Mouse (Mus musculus): Measurements from ENCODE around the gene Pcdh9.

Pcdh9 gene

DNA sequence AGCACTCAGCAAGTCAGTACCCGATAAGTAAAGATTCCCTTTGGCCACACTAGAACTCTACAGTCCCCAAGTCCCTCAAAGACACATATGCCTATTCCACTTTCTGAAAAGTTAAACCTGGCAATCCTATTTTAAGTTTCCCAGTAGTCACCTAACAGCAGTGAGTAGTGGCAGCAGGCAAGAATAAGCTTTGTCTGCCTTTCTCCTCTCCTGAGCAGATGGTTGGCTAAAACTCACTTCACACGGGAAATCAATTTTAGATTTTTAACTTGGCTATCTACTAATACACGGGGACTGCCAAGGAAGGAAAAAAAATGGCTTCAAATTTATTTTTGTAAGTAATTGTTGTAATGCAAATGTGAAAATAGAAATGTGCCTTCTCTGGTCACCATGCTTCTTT lies 763.5 kb downstream of the Pcdh9 start:
- DNase-seq: no peak

DNA sequence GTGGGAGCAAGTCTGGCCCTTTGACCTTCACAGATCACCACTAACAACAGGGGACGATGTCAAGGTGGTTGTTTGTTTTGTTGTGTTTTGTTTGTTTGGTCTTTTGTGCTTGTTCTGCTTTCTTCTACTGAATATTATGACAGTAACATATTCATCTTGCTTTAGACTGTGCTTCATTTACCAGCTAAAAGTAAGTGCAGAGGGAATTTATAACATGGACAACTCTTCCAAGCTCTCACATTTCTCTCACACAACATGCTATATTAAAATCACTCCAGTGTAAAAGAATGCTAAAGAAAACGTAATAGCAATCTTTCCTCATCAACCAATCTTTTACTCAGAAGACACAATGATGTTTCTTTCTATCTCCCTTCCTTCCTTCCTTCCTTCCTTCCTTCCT lies 787.7 kb downstream of the Pcdh9 start:
- DNase-seq: no peak

- DNase-seq: no peak
These were observed 795.4 kb downstream of the Pcdh9 start for GRCm38 (mm10) chr14:93095081-93095480.

DNA sequence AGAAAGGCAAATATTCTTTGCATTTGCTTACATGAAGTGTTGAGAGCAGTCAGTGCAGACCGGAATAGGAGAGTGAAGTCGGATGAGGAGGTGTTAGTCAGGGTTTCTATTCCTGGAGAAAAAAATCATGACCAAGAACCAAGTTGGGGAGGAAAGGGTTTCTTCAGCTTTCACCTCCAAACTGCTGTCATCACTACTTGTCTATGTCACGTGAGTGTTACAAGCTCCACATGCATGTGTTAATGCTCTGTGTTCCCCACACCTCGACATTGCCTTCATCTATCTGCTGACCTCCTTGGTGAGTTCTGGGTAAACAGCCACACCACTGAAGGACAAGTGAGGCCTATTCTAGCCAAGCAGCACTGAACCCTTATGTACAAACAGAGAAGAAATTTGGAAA lies 797.7 kb downstream of the Pcdh9 start:
- DNase-seq: no peak

- no peak for DNase-seq
These were observed 804.8 kb downstream of the Pcdh9 start for GRCm38 (mm10) chr14:93085646-93086045.

DNA sequence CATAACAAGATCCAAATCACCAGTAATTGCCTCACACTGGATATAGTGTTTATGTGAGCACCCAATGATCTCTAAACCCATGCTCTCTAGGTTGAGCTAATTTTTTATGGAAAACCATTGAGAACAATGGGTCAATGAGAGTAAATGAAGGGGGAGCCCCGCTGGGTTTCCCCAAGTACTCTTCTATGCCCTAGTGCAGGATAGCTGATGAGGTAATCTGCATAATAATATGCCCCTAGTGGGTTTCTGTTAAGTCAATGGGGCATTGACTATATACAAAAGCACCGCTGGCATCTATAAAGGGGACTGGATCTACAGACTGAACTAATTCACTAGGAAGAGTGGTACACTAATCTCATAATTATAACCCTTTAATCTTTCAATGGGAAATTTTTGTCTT lies 807.3 kb downstream of the Pcdh9 start:
- DNase-seq: no peak

DNA sequence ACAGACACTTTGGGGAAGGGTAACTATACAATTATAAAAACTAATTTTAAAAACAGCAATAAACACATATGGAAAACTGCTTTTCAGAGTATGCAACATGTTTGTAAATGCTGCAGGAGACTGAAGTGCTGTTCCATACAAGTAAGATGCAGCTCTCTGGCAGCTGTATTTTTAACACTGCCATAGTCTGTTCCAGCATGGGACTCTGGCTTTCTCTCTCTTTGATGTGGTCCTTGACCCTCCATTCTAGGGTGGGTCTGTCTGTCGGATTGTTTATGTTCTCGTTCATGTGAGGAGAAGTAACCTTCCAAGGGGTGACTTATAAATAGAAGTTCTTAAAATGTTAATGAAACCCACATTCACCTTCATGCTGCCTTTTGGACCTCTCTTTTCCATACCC lies 809.6 kb downstream of the Pcdh9 start:
- no peak for DNase-seq

DNA sequence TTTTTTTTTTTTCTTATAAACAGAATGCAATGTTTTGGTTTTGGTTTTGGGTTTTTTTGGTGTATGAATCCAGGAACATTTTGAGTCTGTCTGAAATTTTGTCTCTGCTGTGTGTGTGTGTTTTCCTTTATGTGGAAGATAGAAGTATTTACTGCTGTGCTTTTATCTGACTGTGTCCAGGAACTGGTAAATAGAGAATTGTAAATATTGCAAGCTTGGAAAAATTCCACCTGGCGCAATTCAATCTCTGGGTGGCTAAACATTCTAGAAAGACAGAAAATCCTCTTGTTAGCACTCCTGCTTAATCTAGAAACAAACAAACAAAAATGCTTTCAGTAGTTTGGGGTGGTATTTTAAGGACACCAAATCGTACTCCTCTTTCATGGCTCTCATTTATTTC lies 814.7 kb downstream of the Pcdh9 start:
- DNase-seq: no peak

DNA sequence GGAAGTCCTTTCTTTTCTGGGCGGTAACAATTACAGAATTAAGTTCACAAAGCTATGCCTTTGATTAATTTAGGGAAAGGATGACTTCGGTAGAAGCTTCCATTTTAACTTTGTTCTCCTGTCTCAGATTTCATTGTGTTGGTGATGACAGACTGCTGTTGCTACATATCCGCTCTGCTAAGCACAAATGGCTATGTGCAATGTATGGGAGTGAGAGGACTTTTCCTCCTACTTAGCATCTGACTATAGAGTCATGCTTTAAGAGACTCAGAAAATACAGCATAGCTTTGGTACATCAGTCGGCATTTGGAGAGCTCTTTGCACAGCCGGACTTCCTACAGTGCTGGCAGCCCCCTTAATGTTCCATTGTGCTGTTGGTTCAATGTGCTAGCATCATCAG lies 818.1 kb downstream of the Pcdh9 start:
- no peak for DNase-seq

- no peak for DNase-seq
These were observed 820.3 kb downstream of the Pcdh9 start for GRCm38 (mm10) chr14:93070140-93070539.

- DNase-seq: no peak
These were observed 822.8 kb downstream of the Pcdh9 start for GRCm38 (mm10) chr14:93067411-93068336.

DNA sequence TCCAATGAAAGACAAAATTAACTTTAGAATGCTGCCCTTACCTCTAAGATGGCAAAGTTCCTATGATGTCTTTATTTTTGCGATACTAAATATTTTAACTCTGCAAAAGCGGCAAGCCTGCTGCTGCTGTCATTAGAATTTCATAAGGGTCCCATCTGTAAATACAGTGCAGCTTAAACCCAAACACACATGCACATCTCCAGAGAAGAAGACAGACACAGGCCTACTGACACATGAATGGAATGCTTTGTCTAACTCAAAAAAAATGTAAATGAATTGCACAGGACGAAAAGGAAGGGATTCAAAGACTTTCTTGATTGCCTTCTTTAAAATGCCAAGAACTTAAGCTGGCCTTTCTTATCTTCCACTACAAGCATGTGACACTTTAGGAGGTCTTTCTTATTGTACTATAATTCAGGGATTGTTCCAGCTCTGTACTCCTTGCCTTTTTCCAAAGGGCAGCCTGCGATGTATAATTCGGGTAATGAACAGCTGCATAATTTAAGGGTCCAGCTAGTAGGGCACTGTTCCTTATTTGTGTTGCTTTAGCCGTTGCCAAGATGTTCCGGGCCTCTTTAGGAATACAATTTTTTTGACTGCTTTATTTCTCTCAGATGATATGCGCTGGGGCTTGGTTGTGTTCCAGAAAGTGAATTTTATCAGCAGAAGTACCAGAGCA lies 823.6 kb downstream of the Pcdh9 start:
- DNase-seq: no peak

GRCm38 (mm10) chr14:93061824-93062620 lies 828.5 kb downstream of the Pcdh9 start:
- no peak for DNase-seq

GRCm38 (mm10) chr14:93058799-93059198 lies 831.7 kb downstream of the Pcdh9 start:
- DNase-seq: no peak

GRCm38 (mm10) chr14:93055997-93056396 lies 834.5 kb downstream of the Pcdh9 start:
- DNase-seq: no peak

DNA sequence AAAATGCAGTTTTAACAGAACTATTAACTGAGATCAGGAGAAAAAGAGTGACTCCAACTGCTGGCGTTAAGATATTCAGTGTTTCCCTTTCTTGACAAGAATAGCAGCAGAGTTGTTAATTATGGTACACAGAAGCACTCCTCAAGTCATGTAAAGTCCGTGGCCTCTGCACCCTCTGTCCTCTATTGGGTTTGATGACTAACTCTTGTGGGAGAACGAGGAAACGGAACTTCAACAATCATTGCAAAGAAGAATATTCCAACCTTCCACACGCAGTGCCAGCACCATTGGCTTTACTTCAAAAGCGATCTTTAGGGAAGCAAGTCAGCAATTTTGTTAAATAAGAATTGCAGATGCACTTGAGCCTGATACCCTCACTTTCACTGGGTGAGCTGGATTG lies 849.9 kb downstream of the Pcdh9 start:
- no peak for DNase-seq

DNA sequence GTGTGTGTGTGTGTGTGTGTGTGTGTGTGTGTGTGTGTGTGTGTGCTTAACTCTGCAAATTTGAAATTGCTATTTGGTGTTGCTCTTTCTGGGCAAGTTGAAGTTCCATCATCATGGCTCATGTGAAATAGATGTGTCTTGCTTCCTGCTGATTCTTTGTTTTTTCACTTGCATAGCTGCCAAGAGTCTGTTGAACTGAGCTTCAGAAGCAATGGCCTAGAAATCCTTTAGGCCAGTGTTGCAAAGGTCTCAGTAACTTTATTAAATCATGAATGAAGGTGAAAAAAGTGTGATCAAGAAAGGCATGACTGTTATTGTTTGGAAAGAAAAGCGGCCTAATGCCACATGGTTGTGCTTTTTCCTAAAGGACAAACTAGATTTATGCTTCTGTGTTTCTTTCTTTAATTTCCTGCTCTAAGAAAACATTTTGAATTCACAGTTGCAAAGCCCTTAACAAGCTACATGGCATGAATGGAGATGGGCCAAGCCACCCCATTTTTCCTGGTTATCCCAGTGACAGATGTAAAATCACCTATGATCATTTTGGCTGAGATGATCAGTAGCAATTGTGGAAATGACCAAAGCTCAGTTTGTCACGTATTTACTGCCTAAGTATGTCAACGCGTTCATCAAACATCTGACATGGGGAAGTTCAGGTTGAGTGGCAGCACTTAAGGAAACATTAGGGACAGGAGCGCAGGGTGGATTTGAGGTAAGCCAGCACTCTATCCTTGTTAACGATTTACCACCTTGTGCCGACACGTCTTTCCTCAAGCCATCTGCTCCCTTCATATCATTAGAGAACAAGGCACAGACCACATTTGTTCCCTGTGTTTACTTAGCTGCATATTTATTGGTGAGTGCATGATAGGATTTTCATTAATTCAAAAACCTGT lies 850.9 kb downstream of the Pcdh9 start:
- no peak for DNase-seq

DNA sequence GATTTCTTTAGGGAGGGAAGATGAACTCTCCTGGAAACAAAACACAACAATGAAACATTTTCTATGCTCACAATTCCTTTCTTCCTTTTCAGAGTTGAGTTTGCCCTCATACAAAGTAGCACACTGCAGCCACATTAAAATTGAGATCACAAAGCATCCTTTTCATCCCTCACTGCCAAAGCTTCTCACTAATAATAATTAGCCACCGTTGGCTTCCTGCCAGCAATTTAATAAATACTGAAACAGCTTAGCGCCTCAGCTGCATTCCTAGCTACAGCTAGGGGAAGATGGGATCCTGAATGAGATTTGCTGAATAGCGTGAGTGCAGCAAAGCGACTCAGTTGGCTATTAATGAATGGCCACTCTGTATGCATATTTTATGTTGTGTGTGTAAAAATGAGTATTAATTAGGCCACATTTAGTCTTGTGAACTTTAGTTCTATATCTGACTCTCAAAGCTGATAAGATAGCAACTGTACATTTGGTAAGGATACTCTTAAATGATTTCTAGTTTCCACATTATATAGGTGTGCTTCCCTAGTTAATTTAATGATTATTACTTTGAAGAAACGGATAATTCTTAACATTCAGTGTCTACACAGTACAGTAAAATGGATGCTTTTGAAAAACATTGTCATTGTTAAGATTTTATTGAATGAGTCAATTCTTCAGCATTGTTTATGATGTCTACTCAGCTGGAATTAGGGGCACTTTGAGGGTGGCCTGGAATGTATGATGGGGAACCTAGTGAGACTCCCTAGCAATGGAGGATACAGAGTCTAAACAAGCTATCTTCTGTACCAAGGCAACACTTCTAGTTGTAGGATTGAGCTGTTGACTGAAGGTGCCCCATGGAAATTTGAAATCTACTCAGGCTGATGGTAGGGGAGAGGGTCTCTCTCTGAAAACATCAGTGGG lies 881.1 kb downstream of the Pcdh9 start:
- DNase-seq: no peak
